Mouse (Mus musculus): ENCODE results near the gene Ppfia1. TPM values are rescaled to one million over a fixed set of nuclear protein-coding genes. Genes with fewer than 3 reads are reported as not detected.

The Ppfia1 gene
- polyA plus RNA-seq, 1 experiment from 2014 or later: 25.0 TPM

DNA sequence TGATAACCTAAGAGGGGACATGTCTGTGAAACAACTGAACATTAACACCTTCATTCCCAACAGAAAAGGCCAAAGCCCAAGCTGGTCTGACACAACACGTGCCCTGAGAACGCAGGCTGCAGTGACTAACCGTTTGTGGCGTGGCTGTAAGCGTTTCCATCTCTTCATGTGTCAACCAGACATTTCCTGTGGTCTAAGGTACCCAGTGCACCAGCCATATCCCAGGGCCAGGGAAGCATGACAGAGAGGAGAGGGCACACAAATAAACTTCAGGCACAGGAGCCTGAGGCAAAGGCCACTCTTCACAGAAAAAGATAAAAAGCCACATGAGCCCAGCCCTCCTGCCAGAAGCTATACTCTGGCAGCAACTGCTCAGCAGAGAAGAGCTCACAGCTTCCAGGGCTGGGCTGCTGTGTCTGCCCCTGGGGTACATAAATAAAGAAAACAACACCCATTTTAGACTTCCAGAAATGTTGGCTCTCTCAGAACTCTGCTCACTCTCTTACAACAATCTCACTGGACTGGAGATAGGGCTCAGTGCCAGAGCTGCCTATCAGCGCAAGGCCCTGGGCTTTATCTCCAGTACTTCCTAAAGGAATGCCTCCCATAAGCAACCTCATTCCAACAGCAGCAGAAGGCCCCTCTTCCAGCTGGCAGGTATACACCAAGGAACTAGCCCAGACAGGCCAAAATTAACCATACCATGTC is 64.3 kb downstream of the Ppfia1 start:
- peaks cover 29 to 47% of the 10 kb centered on the region in 2 experiments for H3K4me1 ChIP-seq (ENCODE audit: control insufficient read depth in 2 of 2, insufficient read depth in 2 of 2, low read length in 2 of 2)
- peak overlapping the region; percentile 42 for H3K4me2 ChIP-seq (ENCODE audit: low read length)
- H3K27me3 ChIP-seq (ENCODE audit: control insufficient read depth, insufficient read depth, low read length): no peaks in the 10 kb centered on the region
- H3K27ac ChIP-seq (replicated peaks in 1 of 2; ENCODE audit: control insufficient read depth in 1 of 2, insufficient read depth in 1 of 2, low read depth in 2 of 2, low read length in 2 of 2): peak overlapping the region; percentile 93 to 95
- 5% methylated on average over 6 of the region's 6 CpGs for WGBS
- no peak overlapping the region for H3K4me3 ChIP-seq (ENCODE audit: control insufficient read depth in 1 of 2, insufficient read depth in 1 of 2, low read depth in 1 of 2, low read length in 2 of 2)
- peak overlapping the region; percentile 52; the same call in 1 of the 2 replicates for H3K9ac ChIP-seq (ENCODE audit: low read length)
- peak; percentile 81 for ATAC-seq (ENCODE audit: insufficient number of reproducible peaks, insufficient read depth, low FRiP score, low read depth)
- H3K36me3 ChIP-seq (ENCODE audit: control insufficient read depth, insufficient read depth, low read length): peaks cover 70% of the 10 kb centered on the region
- no peaks in the 10 kb centered on the region for H3K9me3 ChIP-seq (ENCODE audit: control insufficient read depth, low read length)

GRCm38 (mm10) chr7:144480314-144480713 is 73.2 kb downstream of the Ppfia1 start:
- Histone ChIP-seq H3K4me1 (ENCODE audit: control insufficient read depth in 2 of 2, insufficient read depth in 2 of 2, low read length in 2 of 2) (no peaks in the 10 kb centered on the region), H3K9ac (ENCODE audit: low read length) (no peak overlapping the region), H3K9me3 (ENCODE audit: control insufficient read depth, low read length) (no peaks in the 10 kb centered on the region), H3K27ac (replicated peaks in 1 of 2; ENCODE audit: control insufficient read depth in 1 of 2, insufficient read depth in 1 of 2, low read depth in 2 of 2, low read length in 2 of 2) (no peak overlapping the region), H3K36me3 (ENCODE audit: control insufficient read depth, insufficient read depth, low read length) (peaks cover 95% of the 10 kb centered on the region), H3K4me3 (ENCODE audit: control insufficient read depth in 1 of 2, insufficient read depth in 1 of 2, low read depth in 1 of 2, low read length in 2 of 2) (no peak overlapping the region), H3K27me3 (ENCODE audit: control insufficient read depth, insufficient read depth, low read length) (no peaks in the 10 kb centered on the region), H3K4me2 (ENCODE audit: low read length) (no peak overlapping the region)
- no peak for ATAC-seq (ENCODE audit: insufficient number of reproducible peaks, insufficient read depth, low FRiP score, low read depth)

GRCm38 (mm10) chr7:144479569-144479968 is 74.0 kb downstream of the Ppfia1 start:
- Histone ChIP-seq H3K36me3 (ENCODE audit: control insufficient read depth, insufficient read depth, low read length) (peaks cover 89% of the 10 kb centered on the region), H3K9ac (ENCODE audit: low read length) (no peak overlapping the region), H3K4me2 (ENCODE audit: low read length) (no peak overlapping the region), H3K27ac (replicated peaks in 1 of 2; ENCODE audit: control insufficient read depth in 1 of 2, insufficient read depth in 1 of 2, low read depth in 2 of 2, low read length in 2 of 2) (no peak overlapping the region), H3K9me3 (ENCODE audit: control insufficient read depth, low read length) (no peaks in the 10 kb centered on the region), H3K27me3 (ENCODE audit: control insufficient read depth, insufficient read depth, low read length) (no peaks in the 10 kb centered on the region), H3K4me3 (ENCODE audit: control insufficient read depth in 1 of 2, insufficient read depth in 1 of 2, low read depth in 1 of 2, low read length in 2 of 2) (no peak overlapping the region), H3K4me1 (ENCODE audit: control insufficient read depth in 2 of 2, insufficient read depth in 2 of 2, low read length in 2 of 2) (no peaks in the 10 kb centered on the region)
- no peak for ATAC-seq (ENCODE audit: insufficient number of reproducible peaks, insufficient read depth, low FRiP score, low read depth)
- WGBS: 95% methylated on average over 1 of the region's 1 CpGs

DNA sequence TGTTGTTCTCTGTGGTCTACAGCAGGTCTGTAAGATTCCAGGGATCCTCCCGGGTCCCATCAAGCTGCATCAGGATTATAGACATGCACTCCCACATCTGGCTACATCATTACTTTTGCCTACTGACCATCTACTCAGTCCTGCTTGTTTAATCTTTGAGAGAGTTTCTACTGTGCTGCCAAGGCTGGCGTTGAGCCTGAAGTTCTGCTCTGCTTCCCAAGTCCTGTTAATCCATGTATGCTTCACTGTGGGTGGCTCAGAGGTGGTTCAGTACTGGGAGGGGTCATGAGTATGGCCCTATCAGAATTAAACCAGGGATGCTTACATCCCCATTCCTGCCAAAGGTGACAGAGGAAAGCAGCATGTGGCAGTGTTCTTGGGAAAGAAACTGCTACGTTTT is 77.8 kb downstream of the Ppfia1 start:
- Histone ChIP-seq H3K9ac (ENCODE audit: low read length) (no peak overlapping the region), H3K27ac (replicated peaks in 1 of 2; ENCODE audit: control insufficient read depth in 1 of 2, insufficient read depth in 1 of 2, low read depth in 2 of 2, low read length in 2 of 2) (no peak overlapping the region), H3K27me3 (ENCODE audit: control insufficient read depth, insufficient read depth, low read length) (no peaks in the 10 kb centered on the region), H3K4me3 (ENCODE audit: control insufficient read depth in 1 of 2, insufficient read depth in 1 of 2, low read depth in 1 of 2, low read length in 2 of 2) (no peak overlapping the region), H3K4me1 (ENCODE audit: control insufficient read depth in 2 of 2, insufficient read depth in 2 of 2, low read length in 2 of 2) (peaks cover 2 to 6% of the 10 kb centered on the region in 2 experiments; a peak in 3 of 4 replicates), H3K4me2 (ENCODE audit: low read length) (no peak overlapping the region), H3K36me3 (ENCODE audit: control insufficient read depth, insufficient read depth, low read length) (peaks cover 50% of the 10 kb centered on the region), H3K9me3 (ENCODE audit: control insufficient read depth, low read length) (no peaks in the 10 kb centered on the region)
- 87% methylated on average over 3 of the region's 3 CpGs for WGBS
- ATAC-seq (ENCODE audit: insufficient number of reproducible peaks, insufficient read depth, low FRiP score, low read depth): no peak

- Histone ChIP-seq H3K36me3 (ENCODE audit: control insufficient read depth, insufficient read depth, low read length) (peaks cover 28% of the 10 kb centered on the region), H3K27me3 (ENCODE audit: control insufficient read depth, insufficient read depth, low read length) (no peaks in the 10 kb centered on the region), H3K4me2 (ENCODE audit: low read length) (no peak overlapping the region), H3K4me1 (ENCODE audit: control insufficient read depth in 2 of 2, insufficient read depth in 2 of 2, low read length in 2 of 2) (peaks cover 12 to 19% of the 10 kb centered on the region in 2 experiments), H3K4me3 (ENCODE audit: control insufficient read depth in 1 of 2, insufficient read depth in 1 of 2, low read depth in 1 of 2, low read length in 2 of 2) (no peak overlapping the region), H3K9ac (ENCODE audit: low read length) (no peak overlapping the region), H3K9me3 (ENCODE audit: control insufficient read depth, low read length) (no peaks in the 10 kb centered on the region), H3K27ac (replicated peaks in 1 of 2; ENCODE audit: control insufficient read depth in 1 of 2, insufficient read depth in 1 of 2, low read depth in 2 of 2, low read length in 2 of 2) (peak overlapping the region in 1 of 2 experiments; percentile 42; a peak in 1 of 4 replicates)
- WGBS: 23% methylated on average over 4 of the region's 4 CpGs
- no peak for ATAC-seq (ENCODE audit: insufficient number of reproducible peaks, insufficient read depth, low FRiP score, low read depth)
Measured at GRCm38 (mm10) chr7:144473486-144473885, 80.0 kb downstream of the Ppfia1 start.

DNA sequence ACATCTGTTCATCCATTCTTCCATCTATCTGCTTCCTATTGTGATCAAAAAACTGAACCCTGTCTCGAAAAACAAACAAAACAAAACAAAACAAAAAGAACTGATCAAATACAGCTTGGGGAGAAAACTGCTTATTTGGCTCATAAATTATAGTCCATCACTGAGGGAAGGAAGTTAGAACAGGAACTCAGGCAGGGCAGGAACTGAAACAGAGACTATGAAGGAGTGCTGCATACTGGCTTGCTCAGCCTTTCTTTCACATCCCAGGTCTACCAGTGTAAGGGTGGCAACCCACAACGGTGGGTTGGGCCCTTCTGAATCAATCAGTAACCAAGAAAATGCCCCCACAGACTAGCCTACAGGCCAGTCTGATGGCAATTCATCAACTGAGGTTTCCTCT is 82.4 kb downstream of the Ppfia1 start:
- H3K9me3 ChIP-seq (ENCODE audit: control insufficient read depth, low read length): no peaks in the 10 kb centered on the region
- H3K36me3 ChIP-seq (ENCODE audit: control insufficient read depth, insufficient read depth, low read length): peaks cover 9% of the 10 kb centered on the region
- H3K4me2 ChIP-seq (ENCODE audit: low read length): peak overlapping the region; percentile 88
- H3K9ac ChIP-seq (ENCODE audit: low read length): peak overlapping the region; percentile 97
- H3K27me3 ChIP-seq (ENCODE audit: control insufficient read depth, insufficient read depth, low read length): no peaks in the 10 kb centered on the region
- H3K27ac ChIP-seq (replicated peaks in 1 of 2; ENCODE audit: control insufficient read depth in 1 of 2, insufficient read depth in 1 of 2, low read depth in 2 of 2, low read length in 2 of 2): peak overlapping the region; percentile 80 to 88
- no peak for ATAC-seq (ENCODE audit: insufficient number of reproducible peaks, insufficient read depth, low FRiP score, low read depth)
- H3K4me1 ChIP-seq (ENCODE audit: control insufficient read depth in 2 of 2, insufficient read depth in 2 of 2, low read length in 2 of 2): peaks cover 13 to 24% of the 10 kb centered on the region in 2 experiments
- WGBS: 79% methylated on average over 2 of the region's 2 CpGs
- H3K4me3 ChIP-seq (ENCODE audit: control insufficient read depth in 1 of 2, insufficient read depth in 1 of 2, low read depth in 1 of 2, low read length in 2 of 2): peak overlapping the region; percentile 75 to 93; a peak in 3 of 4 replicates

- Histone ChIP-seq H3K4me3 (ENCODE audit: control insufficient read depth in 1 of 2, insufficient read depth in 1 of 2, low read depth in 1 of 2, low read length in 2 of 2) (peak within 1 kb of the TSS; percentile 75 to 93), H3K4me2 (ENCODE audit: low read length) (peak within 1 kb of the TSS; percentile 88), H3K9ac (ENCODE audit: low read length) (peak within 1 kb of the TSS; percentile 97), H3K27me3 (ENCODE audit: control insufficient read depth, insufficient read depth, low read length) (no peaks in the 10 kb centered on the region), H3K36me3 (ENCODE audit: control insufficient read depth, insufficient read depth, low read length) (peaks cover 8% of the 10 kb centered on the region), H3K9me3 (ENCODE audit: control insufficient read depth, low read length) (no peaks in the 10 kb centered on the region), H3K27ac (replicated peaks in 1 of 2; ENCODE audit: control insufficient read depth in 1 of 2, insufficient read depth in 1 of 2, low read depth in 2 of 2, low read length in 2 of 2) (peak within 1 kb of the TSS; percentile 80 to 88), H3K4me1 (ENCODE audit: control insufficient read depth in 2 of 2, insufficient read depth in 2 of 2, low read length in 2 of 2) (peaks cover 13 to 24% of the 10 kb centered on the region in 2 experiments)
- WGBS: 2% methylated on average over 30 of the region's 30 CpGs
- peak; percentile 87 for ATAC-seq (ENCODE audit: insufficient number of reproducible peaks, insufficient read depth, low FRiP score, low read depth)
Measured at GRCm38 (mm10) chr7:144470545-144471059, 82.9 kb downstream of the Ppfia1 start, which contains the start of gene Cttn. Gene Cttn (minus strand): TSS chr7:144471009.

All from heart, embryonic 14.5 days (tissue).